Mouse (Mus musculus) 416B (cell line): ENCODE data around the gene Morn3.

Source experiments
- DNase-seq: peaks from one replicate; pipeline ENCODE4 v3.0.0; 2011; ENCODE audit warnings: low read depth

Gene Morn3

DNA sequence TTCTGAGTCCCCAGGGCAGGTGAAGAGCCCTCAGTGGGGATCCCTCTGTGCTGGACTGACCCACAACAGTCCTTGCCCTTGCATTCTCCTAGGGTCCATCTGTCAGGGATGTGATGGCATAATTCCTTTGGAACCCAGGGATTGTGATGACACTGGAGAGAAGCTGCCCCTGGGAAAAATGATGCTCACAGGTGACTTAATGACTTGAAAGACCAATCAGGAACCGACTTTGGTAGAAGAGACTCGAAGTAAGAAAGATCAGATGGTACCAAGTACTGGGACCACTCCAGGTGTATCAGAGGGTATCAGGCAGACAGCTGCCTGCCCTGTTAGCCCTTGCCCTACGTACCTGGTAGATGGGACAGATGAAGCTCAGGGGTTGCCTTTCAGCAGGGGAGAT lies at the start of gene Morn3:
Morn3 (minus strand) TSS at position 101 of the 400 bp plus-strand sequence.
- DNase-seq = no peak

DNA sequence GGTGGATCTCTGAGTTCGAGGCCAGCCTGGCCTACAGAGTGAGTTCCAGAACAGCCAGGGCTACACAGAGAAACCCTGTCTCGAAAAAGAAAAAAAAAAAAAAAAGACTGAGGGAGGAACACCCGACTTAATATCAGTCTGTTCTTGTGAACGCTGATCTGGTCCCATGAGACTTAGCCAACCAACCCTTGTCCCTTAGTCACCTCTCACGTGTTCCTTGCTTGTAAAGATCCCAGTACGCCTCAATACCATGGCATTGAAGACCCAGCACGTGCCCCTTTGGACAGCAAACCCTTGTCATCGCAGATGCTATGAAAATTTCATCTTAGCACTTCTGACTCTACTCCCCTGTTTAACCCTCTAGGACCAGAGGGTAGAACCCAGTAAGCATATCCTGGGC lies 49.5 kb upstream of the Morn3 start:
- no peak for DNase-seq

DNA sequence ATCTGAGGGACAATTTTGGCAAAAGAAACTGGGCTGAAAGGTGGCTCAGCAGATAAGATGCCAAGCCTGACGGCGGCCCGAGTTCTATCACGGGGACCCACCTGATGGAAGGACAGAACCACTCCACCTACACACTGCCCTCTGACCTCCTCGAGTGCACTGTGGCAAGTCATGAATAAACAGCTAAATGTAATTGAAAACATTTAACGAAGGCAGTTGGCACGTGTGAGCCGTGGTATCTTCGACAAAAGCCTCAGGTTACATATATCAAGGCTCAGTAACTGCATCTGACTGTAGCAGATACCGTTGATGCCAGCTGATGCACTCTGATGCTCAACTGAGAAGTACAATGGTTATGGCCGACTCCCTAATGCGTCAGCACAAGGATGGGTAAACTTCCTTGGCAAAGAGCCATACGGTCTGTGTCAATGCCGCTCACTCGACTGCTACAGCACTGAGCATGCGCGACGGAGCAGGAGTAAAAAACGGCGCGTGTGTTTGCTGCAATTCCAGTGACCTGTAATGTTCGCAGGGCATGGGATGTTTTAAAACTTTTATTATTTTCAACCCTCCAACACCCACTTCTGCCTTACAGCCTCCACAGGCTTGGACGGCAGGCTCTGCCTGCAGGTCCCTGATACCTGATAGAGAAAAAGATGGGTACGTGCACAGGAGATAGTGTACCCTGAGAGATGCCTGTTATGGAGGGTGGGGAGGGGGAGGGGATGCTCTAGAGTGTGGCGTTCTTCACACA lies 47.6 kb upstream of the Morn3 start:
- DNase-seq = no peak

DNA sequence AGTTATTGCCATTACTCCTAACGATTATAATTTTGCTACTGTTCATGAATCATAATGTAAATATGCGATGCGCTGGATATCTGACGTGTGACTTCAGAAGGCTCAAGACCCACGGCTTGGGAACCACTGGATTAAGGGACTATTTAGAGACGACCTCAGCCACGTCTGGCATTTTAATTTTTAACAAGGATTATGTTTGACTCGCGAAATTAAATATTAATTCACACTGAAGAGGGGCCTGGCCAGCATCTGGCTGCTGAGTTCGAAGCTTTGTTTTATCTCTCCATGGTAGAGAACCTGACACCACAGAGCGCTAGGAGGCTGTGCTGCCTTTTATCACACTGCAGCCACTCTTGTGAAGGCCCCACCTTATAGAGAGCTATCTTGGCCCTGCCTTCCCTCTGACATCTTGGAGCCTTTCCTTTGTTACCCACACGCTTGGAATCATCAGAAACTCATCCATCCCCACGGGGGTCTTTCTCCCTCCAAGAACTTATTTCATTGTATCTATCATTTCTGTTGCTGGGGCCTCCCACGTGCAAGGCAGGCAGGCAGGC lies 46.3 kb upstream of the Morn3 start:
- no peak for DNase-seq

DNA sequence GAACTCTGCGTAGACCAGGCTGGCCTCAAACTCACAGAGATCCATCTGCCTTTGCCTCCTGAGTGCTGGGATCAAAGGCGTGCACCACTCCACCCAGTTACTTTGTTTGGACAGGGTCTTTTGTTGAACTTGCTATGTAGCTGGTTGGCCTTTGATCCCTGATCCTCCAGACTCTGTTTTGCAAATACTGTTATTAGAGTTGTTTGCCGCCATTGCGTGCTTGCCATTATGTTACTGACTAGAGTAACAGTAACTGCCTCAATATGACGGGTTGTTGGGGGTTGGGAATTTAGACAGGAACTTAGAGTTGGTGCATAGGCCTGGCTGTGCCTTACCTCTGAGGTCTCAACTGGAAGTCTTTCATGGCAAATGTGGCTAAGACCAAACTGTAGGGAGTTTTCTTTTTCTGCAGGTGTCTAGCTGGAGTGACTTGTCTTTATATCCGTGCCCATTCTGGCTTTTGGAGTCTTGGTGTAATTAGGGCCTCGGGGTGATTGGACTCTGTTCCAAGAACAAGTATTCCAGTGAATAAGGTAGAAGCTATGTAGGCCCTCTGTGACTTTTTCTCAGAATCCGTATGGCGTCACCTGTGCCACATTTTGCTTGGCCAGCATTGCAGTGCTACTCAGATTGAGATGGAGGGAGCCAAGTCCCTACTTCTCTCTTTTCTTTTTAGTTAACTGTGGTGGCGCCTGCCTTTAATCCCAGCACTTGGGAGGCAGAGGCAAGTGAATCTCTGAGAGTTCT lies 43.9 kb upstream of the Morn3 start:
- no peak for DNase-seq

DNA sequence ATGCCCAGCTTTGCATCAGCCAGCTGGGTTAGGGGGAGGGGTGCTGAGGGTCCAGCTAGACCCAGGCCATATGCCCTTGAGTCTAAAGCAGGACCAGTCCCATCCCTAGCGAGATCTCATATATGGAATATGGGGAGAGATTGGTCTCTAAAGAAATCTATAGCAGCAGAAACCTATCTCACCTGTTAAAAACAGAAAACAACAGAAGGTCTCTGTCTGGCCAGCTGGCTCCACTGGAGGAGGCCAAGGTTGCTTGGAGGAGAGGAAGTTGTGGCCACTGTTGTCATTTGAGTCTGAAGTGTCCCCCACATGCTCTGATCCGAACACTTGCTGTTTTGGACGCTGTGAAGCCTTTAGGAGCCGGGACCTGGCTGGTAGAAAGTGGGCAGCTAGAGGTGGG lies 42.0 kb upstream of the Morn3 start:
- no peak for DNase-seq

DNA sequence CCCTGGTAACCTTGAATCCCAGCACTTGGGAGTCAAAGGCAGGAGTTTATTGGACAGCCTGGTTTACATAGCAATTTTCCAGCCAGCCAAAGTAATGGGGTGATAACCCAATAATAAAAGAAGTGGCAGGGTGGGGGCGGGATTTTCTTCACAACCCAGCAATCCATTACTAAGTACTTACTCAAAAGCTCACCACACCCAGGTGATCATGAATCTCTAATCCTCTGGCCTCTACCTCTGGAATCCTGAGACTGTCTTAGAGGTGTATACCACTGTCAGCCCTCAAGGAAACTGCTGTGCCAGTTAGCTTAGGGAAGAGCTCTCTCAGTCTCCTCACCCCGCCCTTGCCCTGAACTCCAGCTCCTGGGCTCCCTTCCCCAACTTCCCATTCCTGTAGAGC lies 39.7 kb upstream of the Morn3 start:
- DNase-seq = no peak

DNA sequence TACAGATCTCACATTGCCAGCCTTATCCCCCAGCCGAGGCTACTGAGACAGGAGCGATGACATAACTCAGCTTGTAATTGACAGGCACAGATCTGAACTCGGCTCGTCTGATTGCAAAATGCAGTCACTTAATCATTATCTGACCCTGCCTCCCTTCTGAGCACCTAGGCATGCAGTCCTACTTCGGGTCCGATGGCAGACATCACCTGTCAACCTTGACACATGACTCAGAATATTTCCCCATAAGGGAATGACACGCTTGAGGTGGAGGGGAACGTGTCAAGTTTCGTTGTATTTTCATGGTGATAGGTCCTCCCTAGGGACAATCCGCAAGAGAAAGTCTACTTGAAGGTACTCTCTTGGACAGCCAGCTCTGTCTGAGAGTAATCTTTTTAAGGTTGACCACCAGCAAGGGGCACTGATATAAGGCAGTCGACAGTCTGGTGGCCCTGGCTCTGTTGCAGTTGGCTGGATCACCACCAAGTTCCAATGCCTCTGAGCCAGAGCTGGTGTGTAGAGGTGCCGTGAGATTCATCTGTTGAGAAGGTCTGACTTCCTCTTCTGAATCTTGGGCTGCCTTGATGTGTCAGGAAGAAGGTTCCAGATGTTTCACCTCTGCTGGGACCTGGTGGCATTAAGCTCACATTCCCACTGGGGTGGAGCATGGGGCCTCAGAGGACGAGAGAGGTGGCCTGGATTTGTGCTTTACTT lies 36.7 kb upstream of the Morn3 start:
- DNase-seq = no peak

DNA sequence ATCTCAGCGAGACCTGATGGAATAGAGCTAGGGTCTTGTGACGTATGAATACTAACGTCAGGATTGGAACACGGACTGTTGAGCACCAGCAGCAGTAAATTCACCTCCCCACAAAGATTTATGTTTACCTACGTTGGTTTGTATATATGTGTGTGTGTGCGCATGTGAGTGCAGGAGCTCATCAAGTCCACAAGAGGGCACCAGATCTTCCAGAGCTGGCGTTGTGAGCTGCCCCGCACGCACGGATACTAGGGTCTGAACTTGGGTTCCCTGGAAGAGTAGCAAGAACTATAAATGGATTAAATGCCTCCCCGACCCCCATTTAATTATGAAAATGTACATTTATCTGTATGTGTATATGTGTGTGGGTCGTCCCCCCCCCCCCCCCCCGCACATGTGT lies 33.7 kb upstream of the Morn3 start:
- DNase-seq = peak; percentile 29

DNA sequence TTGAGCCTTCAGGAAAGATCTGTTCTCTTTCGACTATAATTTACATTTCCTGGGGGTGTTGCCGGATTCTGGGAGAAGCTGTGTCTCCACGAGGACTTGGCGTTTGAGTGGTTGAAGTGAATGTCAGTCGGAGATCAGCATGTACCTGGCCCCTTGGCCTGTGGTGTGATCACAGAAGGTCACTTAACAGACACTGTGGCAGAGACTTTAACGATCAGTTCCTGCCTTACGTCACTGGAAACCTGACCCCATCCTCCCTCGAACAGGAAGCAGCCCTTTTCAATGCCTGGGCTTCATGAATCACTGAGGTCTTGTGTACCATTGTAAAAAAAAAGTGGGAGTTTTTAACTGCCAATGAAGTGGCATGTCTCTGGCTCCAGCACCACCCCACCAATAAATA lies 33.2 kb upstream of the Morn3 start:
- peak; percentile 92 for DNase-seq

DNA sequence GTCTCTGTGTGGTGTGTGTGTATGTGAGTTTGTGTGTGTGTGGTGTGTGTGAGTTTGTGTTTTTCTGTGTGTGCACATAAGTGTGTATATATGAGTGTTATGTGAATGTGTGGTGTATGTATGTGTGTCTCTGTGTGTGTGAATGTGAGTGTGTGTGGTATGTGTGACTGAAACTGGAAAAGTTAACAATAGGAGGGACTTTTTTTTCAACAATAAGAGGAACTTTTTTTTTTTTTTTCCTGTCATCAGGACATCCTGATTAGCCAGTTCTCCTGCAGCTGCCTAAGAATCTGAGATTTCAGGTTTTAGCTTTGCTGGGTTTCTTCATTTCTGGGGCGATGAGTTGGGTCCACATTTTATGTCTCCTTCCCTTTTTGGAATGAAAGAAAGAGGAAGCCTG lies 32.8 kb upstream of the Morn3 start:
- no peak for DNase-seq

DNA sequence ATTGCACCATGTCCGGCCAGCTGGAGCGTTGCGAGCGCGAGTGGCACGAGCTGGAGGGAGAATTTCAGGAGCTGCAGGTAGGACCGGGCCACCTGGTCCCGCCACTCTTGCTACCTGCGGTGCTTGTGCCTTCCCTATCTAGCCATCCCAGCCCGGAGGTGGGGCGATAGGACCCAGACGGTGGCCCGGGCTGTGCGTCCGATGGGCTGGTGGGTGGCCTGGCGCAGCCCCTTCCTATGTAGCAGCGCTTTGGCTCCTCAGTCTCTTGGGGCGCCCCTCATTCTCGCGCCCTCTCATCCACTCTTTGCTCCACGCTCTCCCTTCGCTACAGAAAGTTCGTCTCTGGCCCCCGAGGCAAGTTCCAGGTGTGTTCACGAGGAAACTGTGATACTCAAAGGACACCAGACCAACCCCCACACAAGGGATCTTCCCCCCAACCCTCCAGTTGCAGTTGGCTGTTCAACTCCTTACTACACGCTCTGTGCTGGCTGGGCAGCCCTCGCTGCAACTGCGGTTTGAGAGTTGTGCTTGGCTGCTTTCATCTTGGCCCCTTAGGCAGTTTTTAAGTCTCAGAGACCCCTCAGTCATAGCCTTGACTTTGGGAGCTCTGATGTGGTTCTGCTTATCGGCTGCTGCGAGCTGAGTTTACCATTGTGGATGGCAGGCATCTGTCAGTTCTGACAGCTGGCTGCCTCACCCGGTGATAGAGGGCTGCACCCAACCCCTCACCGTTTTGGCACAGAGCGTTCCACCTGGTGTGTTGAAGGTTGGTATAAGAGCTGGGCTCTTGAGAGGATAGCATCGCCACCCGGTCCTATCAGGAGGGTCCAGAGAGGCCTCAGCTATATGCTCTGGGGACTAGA lies 29.8 kb upstream of the Morn3 start:
- DNase-seq = peak; percentile 31

DNA sequence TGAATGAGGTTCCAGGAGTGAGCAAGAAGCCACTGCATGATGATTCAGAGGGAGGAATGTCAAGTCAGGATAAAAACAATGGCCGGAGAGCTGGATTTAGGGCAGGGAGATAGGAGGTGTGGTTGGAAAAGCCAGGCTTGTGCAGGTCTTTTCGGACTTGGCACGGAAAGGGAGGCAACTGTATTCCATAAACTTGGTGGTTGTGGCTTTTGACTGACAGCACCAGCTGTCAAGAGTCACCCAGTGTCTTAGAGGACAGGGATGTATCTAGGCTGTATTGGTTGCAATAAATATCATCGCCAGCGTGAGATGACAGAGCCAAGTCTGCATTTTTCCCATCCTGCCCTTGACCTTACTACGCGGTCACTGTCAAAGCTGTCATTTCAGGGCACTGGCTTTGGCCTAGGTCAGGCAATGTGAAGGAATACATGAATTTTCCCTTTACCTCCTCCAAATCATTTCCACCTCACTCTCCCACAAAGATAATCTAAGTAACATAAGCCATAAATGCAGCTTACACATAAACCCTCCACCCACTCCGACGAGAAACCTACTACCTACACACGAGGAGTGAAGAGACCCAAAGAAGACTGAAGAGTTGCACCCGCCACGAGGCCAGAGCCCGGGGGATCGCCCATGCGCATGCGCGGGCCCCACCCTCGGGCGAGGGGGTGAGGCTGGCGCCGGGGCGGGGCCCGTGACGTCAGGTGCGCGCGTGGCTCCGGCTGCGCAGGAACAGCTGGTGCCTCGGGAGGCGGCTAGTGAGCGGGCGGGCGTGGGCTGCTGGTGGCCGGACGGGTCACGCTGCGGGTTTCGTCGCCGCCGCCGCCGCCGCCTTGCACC lies 29.0 kb upstream of the Morn3 start:
- peak; percentile 90 for DNase-seq

DNA sequence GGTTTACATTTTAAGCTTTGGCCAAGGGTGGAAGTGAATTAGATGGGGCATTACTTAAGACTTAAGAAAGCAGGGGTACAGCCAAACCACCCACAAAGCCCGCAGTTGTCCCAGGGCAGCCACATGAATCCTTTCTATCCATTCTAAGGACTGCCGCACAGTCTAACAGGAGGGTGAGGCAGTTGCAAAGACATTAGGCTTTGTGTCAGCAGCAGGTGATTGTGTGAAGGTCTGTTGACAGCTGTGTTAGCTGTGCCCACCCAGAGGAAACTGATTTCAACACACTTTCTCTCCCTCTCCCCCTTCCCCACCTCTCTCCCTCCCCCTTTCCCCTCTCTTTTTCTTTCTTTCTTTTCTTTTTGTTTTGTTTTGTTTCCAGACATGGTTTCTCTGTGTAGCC lies 21.9 kb upstream of the Morn3 start:
- DNase-seq = no peak

DNA sequence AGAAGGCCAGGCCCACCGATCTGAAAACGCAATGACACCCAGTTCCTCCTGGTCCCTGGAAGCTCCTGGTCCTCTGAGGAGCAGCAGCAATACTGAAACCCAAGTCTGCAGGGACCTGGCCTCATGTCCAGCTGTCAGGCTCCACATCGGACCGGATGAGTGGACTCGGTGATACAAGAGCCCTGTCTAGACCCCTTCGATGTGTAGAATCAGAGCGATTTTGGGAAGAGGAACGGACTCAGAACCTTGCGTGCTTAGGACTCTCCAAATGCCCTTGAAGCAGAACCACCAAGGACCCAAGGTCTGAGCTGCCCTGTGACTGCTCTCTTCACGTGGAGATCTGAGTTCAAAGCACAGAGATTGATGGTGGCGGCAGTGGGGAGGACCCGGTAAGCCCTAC lies 21.3 kb upstream of the Morn3 start, which contains the start of gene Tmem120b:
Tmem120b (plus strand) TSS at position 301 of the 400 bp plus-strand sequence.
- no peak for DNase-seq

DNA sequence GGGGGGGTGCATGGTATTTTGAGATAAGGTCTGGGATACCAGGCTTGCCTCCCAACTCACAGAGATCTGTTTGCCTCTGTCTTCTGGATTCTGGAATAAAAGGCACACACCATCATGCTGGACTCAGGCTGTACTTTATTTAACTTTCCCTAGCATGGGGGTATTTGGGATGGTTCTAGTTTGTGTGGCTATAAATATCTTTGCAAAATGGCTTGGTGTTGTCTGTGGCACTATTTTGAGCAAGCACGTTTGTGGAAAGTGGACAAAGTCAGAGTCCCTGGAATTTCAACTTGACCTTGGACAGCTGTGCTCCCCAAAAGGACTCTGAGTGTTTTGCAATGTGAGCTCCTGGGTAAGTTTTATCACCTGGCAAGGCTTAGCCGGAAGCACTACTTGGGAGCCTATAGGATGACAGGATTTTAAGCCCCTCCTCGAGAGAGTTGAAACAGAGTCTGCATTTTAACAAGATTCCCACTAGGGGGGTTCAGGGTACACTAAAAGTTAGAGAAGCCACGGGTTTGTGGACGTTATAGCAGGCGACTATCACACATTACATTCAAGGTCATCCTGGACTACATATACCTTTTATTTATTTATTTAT lies 20.7 kb upstream of the Morn3 start:
- DNase-seq = peak; percentile 94

DNA sequence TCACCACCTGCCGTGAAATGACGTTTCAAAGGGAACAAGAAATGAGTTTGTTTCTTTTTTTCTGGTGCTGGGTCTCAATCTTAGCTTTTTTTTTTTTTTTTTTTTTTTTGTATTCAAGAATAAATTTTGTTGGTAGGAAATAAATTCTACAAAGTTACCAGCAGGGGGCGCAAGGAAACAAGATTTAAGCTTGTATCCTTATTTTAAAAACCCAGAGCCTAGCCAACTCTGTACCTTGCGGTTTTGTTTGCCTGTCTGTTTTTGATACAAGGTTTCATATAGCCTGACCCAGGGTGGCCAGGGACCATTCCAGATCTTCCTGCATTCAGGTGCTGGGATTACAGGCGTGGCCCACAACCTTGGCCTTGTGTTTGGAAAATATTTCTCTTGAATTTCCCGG lies 17.4 kb upstream of the Morn3 start:
- peak; percentile 94 for DNase-seq

DNA sequence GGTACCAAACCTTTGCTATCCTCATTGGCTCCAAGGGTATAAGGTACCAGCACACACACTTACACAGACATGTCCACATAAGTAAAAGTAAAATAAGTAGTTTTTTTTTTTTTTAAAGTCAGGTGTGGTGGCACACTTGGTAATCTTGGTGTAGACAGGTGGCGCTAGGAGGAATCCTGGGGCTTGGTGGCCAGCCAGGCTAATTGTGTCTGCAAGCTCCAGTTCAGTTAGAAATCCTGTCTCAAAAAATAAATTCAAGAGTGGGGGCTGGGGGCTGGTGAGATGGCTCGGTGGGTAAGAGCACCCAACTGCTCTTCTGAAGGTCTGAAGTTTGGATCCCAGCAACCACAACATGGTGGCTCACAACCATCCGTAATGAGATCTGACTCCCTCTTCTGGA lies 16.3 kb upstream of the Morn3 start:
- no peak for DNase-seq

DNA sequence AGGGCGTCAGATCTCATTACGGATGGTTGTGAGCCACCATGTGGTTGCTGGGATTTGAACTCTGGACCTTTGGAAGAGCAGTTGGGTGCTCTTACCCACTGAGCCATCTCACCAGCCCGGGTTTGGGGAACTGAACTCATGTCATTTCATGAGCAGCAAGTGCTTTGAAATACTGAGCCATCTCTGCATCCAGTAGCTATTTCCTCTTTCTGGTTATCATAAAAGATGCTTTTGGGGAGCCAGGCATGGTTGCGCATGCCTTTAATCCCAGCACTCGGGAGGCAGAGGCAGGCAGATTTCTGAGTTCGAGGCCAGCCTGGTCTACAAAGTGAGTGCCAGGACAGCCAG lies 14.6 kb upstream of the Morn3 start:
- DNase-seq = peak; percentile 41

DNA sequence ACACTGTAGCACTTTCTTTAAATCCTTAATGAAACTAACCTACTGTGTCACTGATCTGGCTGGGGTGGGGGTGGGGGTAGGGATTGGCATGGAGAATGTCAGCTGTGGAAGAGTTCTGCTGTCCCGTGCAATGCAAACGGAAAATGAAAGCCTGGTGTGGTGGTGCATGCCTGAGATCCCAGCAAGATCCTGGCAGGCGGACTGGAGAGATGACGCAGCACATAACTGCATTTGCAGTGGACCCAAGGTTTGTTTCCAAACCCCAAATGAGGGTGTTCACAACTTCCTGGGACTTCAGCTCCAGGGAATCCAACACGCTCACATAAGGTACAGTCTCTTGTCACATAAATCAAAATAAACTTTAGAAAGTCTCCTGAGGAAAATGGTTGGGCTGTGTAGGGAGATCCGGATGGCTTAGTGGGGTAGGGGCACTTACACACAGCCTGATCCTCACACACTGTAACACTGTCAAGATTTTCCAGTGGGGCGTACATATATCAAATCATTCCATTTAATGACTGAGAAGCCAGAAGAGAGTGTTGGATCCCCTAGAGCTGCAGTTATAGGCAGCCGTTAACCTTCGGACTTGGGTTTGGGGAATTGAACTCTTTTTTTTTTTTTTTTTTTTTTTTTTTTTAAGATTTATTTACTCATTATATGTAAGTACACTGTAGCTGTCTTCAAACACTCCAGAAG lies 14.0 kb upstream of the Morn3 start:
- DNase-seq = no peak
